Mouse (Mus musculus) ovary, postnatal 36 days (tissue): ENCODE measurements around the gene Camta1.
A peak's percentile ranks its signal among the peaks of the same experiment; 100 is the strongest.
"Not testable (repeated sequence)": the region's sequence is repeated elsewhere in the genome, so short reads cannot be mapped to it uniquely, and the experiment has no call there.

Source experiments
- DNase-seq: peaks from one replicate; pipeline ENCODE4 v3.0.0; 2022; ENCODE audit warnings: low spot score, mixed read lengths

Camta1 gene

DNA sequence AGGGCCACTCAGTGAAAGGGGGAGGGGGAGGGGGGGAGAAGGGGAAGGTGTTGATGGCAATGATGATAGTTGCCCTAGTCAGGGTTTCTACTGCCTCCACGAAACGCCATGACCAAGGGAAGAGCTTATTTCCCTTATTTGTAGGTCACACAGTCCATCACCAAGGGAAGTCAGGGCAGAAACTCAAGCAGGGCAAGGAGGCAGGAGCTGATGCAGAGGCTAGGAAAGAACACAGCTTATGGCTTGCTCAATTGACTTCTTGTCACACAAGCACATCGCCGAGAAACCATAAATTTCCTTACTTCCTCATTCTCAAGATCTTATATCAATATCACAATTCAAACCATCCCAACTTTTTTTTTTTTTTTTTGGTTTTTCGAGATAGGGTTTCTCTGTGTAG, 970.4 kb downstream of the Camta1 start:
- no peak for DNase-seq

DNA sequence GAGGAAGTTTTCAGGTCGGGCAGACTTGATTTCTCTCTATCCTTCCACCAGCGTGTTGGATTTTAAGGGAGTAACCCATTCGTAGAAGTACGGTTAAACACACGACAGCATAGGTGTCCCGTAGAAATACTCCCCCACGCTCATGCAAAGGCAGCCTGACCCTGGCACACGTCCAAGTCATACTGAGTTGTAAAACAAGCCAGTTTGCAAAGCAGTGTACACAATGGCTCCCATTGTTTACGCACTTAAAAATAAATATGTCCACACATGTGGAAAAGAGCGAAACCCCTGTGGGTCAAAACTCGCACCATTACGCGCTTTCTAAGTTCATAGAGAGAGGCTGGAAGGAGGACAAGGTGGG, 971.7 kb downstream of the Camta1 start:
- DNase-seq: no peak

DNA sequence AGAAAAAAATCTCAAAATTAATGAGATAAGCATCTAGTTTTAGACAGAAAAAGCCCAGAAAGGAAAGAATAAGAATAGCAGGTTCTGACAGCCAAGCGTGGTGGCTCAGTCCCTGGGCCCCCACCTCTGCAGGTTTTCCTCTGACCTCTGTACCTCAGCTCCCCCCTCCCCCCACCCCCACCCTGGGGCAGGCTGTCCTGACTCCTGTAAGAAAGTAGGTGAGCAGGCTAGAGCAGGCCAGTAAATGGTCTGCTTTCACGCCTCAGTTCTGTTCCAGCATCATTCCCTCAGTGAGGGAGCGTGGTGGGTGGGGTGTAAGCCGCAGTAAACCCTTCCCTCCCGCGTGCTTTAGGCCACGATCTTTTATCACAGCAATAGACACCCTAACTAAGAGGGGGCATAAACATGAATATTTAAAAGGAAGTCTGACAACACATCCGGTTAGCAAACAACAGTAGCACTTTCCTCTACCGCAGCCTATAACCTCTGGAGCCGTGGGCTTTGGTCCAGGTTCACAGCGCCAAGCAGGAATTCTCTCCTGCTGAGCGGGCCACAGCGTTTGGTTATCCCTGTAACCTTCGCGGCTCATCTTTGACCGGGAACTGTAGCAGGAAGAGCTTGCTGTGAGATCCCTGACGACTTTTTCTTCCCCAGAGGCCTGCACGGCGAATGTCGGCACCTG, 972.3 kb downstream of the Camta1 start:
- no peak for DNase-seq

DNA sequence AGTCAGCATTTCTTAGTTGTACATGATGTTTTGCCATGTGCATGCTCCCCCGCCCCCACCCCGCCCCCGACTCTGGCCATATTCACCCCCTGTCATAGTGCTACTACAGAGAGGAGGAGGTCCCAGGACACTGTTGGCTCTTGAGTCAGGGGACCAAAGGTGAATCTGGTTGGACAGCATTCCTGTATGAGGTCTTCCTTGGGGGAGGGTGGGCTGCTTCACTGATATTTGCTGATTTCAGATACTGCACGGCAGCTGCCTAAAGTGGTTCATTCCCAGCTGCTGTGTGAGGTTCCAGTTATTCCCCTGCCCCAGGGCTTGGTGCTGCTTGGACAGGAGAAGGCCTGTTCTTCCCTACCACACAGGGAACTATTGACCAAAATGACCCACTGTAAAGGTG, 973.2 kb downstream of the Camta1 start:
- no peak for DNase-seq

DNA sequence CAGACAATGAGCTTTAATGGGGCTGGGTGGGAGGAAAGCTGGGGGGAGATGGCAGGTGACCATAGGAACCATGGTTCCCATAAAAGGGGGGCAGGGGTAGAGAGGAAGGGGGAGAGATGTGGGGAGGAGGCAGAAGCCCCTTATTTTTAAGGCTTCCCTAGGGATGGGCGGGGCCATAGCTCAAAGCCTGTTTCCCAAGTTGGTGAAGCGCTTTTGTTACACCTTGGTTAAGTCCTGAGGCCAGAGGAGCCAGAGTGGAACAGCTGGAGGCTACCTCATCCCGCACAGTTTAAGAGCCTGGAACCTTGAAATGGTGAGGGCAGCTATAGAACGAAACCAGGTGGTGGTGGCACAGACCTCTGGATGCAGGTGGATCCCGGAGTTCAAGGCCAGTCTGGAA, 973.8 kb downstream of the Camta1 start:
- DNase-seq: no peak

DNA sequence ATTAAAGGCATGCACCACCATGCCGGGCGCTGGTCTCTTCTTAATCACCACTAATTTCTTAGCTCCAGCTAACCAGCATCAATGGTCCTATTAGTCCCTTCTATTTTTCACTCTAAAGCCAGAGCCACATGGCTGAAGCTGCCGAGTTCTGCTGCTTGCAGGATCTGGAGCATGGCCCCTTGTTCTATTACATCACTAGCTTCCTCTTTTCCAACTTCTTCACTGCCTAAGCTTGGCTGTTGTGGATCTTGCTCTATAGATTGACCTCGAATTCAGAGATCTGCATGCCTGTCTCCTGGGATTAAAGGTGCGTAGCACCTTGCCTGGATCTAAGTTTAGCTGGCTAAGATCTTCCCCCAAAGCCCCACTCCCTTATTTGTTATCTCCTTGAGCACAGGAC, 979.0 kb downstream of the Camta1 start:
- no peak for DNase-seq

DNA sequence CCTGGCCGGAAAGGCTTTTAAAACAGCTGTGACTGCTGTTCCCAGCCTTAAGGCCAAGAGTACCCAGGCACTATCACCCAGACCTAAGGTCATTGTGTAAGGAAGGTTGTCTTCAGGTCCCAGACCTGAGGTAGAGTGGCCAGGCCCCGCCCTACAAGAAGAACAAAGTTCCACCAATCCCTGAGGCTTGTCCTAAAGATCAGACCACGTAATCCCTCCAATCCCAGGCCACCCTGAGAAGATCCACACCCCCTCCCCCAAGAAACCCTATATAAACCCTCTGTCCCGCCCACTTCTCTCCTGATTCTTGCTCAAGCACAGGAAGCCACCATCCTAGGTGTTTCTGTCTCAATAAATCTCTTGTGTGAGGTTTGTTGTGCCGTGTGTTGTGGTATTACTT, 981.3 kb downstream of the Camta1 start:
- no peak for DNase-seq

DNA sequence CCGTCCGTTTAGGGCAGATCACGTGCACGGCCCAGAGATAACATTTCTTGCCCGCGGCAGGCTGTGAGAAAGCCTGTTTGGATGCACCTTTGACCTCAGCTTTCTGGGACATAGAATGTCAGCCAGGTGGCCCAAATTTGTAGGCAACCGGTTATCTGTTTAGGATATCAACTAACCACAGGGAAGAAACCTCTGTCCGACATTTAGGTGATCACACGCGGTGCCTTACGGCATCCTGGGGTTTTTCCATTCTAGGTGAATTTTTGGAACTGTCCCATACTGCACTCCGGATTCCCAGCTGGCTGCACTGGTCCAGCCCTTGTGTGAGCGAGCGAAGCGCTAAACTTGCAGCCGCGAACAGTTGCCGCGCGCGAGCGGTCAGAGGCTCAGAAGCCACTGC, 982.0 kb downstream of the Camta1 start:
- no peak for DNase-seq

DNA sequence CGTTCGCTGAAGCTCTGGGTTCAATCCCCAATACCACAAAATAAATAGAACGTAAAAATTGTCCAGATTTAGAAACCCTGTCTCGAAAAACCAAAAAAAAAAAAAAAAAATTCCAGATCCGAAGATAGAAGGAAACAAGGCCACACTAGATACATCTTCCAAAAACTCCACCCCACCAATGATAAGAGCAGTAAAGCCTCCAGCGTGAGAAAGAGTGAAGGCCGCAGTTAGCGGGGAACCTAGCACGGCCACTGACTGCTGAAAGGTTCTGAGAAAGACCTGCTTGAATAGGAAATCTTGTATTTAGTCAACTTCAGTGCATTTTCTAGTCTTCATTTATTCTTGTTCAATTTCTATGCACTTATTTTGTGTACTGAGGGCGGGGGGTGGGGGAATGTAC, 986.3 kb downstream of the Camta1 start:
- DNase-seq: no peak

DNA sequence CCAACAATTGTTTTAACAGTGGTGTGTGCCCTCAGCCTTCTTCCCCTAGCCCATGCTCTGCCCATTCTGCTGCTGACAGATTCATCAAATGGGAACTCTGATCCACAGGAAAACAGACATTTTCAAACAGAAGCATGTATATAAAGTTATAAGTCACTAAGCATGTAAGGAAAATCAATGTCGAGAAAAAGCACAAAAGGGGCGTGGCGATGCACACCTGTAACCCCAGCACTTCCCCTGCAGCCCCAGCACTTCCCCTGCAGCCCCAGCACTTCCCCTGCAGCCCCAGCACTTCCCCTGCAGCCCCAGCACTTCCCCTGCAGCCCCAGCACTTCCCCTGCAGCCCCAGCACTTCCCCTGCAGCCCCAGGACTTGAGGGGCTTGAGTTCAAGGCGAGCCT, 987.3 kb downstream of the Camta1 start:
- DNase-seq: not testable (repeated sequence)

DNA sequence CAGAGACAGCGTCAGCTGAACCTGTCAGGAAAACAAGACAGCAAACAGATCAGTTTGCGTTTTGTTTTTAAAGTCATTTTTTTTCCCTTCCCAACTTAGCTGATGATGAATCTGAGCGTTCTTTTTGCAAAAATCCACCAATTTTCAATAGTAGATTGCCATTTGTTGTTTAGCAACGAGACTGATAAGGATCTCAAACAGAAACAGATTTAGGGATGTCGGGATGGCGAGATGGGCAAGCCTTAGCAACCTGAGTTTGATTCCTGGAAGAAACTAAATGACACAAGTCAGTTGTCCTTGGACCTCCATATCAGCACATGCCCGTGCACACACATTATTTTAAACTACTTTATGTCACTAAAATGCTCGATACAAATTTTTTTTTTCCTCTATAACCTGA, 989.0 kb downstream of the Camta1 start:
- no peak for DNase-seq

DNA sequence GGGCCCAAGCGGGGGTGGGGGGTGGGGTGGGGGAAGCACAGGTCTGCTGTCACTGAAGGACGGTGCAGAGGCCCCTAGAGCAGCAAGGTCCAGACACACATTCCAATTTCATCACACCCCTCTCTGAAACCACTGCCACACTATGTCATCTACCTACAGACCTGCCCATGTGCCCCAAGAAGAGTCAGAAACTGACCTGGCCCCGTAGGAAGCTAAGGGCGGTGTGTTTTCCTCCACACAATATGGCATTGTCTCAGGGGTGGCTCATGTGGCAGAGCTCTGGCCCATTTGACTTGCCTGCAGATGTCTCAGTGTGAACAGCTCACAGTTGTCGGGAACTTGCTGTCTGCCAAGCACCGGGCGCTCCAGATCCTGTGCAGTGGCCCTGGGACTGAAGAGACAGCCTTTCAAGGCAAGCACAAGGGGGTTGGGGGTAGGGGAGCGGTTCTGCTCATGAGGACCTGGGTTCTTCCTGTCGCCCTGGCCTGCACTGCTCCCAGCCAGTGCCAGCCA, 989.5 kb downstream of the Camta1 start:
- peak; percentile 25 for DNase-seq

DNA sequence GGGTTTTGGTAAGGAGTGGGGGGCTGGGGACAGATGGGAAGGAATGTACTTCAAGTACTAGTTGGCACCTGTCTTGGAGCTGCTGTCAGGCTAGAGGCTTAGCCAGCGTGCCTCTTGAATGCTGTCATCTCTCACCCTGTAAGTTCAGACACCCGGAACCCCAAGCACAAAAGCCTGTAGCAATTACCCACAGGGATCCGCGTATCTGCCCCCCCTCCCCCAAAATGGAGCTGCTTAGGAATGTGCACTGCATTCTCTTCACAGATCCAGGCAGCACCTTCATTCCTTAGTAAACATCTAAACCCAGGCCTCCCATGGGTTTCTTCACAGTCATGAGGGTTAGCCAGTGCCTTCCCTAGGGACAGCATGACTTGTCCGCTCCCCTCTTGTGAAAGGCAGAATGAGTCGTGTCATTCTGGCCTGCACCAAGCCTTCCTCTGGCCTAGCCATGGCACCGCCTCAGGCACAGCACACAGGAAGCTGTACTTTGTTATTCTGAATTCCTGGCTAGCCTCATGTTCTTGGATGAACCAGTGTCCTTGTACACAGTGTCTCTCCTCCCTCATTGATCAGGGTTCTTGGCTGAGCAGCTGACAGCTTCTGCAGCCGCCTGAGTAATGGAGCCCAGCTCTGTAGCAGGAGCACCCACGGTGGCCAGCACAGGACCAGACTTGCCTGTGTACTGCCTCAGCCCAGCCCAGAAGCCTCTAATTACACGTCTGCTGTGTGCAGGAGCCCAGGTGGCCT, 990.1 kb downstream of the Camta1 start:
- DNase-seq: peak; percentile 38

DNA sequence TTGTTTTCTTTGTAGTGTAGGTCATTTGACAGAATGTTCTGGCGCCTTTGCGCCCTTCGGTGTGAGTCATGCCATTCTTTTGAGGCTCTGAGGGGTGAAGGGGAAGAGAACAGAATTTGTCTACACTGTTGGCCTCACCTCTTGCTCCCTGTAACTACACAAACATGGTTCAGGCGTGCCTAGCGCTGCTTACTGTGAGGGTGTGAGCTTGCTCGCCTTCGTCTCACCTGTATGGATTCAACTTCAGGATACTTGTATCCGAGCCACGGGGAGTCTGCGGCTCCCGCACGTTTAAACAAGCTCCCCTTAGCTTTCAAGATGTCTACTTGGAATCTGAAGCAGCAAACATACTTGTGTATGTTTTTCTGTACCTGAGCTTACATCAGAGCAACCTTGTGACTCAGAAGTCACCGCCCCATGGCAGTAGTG, 990.7 kb downstream of the Camta1 start:
- no peak for DNase-seq

DNA sequence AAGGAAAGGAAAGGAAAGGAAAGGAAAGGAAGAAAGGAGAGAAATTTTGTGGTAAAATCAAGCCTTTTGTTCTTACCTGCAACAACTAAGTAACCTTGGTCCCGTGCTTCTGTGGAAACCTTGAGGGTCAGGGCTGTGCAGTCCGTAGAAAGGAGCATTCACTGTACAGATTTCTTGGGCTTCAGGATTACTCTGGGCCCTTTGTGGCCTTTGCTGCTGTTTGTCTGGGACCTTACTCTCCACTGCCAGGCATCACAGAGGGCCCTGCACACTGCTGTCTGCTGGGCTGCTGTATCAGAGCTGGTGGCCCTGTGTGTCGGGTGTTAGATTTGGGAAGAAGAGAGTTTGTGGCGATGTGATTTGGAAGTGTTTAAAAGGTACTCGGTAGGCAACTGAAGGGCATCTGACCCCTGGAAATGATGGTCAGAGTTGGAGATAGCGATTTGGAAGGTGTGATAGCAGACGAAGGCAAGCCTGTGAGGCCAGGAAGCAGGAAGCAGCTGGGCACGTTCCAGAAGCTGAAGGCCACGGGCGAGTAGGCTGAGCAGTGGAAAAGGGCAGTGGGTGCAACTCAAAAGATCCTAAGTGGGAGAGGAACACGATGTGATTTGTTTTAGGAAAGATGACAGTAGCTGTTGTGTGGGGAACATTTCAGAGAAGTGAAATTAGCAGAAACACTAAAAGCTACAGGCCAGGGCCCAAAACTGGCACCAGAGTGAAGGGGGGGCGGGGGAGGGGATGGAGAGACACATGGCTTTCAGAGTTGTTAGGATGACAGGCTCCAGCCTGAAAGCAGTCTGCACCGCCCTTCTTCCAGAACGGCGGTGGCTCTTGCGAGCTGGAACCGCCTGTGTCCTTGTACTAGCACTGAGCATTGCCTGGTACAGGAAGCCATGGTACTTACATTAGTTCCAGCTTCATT, 992.1 kb downstream of the Camta1 start:
- DNase-seq: peak; percentile 45

DNA sequence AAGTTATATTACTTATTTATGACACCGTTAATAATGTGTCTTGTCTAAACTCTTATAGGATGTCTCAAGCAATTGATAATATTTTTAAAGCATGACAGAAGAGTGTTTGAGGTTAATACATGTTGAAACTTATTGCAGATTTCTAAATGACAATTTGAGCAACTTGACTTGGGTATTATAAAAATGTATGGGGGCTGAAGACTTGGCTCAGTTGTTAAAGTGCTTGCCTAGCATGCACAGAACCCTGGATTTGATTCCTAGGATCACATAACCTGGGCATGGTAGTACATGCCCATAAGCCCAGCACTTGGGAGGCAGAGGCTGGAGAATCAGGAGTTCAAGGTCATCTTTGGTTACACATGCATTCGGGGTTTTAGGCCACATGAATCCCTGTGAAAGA, 992.8 kb downstream of the Camta1 start:
- no peak for DNase-seq

DNA sequence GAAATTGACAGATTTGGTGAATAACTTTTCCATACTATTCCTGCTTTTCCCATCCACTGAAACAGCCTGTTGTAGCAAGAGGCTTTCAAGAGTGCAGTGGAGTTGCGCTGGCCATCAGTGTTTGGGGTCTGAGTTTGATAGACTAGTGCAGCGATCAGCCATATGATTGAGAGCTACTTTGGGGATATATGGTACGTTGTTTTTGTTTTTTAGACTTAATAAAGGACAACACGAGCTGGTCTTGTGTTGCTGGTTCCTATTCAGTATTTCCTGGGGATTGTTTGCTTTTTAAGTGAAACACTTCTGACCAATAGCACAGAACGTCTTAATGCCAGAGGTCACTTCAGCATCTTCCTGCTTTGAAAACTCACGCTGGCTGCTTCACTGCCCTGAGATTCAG, 993.5 kb downstream of the Camta1 start:
- no peak for DNase-seq
